Mouse (Mus musculus): Measurements from ENCODE around the gene Spi1. TPM values are rescaled to one million over a fixed set of nuclear protein-coding genes. Genes with fewer than 3 reads are reported as not detected.

Spi1 gene
- total RNA-seq, 1 experiment = 0.31 TPM

GRCm38 (mm10) chr2:91128761-91129160, 46.6 kb downstream of the Spi1 start:
- DNase-seq (ENCODE audit: low read depth, low spot score) = no peak
- in situ Hi-C loops (cut with MboI; ENCODE audit: low sequenced_read_pairs in 2 of 2, unreplicated experiment in 2 of 2) = no loop called here
- Histone ChIP-seq H3K4me3 (ENCODE audit: insufficient read depth in 1 of 2, low read depth in 1 of 2, low read length in 2 of 2, poor library complexity in 1 of 2, severe bottlenecking in 1 of 2) (no peak overlapping the region), H3K9ac (ENCODE audit: insufficient read depth, low read depth, low read length, poor library complexity, severe bottlenecking) (no peak overlapping the region), H3K9me3 (ENCODE audit: control insufficient read depth, insufficient read depth, low read depth, low read length) (no peaks in the 10 kb centered on the region), H3K27ac (ENCODE audit: insufficient read depth, low read depth, low read length, poor library complexity, severe bottlenecking) (no peak overlapping the region), H3K4me1 (ENCODE audit: control insufficient read depth in 2 of 2, insufficient read depth in 2 of 2, low read length in 2 of 2, poor library complexity in 1 of 2) (peaks cover 0 to 4% of the 10 kb centered on the region in 2 experiments; a peak in 1 of 4 replicates), H3K36me3 (ENCODE audit: control insufficient read depth, insufficient read depth, low read length, poor library complexity, severe bottlenecking) (no peaks in the 10 kb centered on the region)
- no peak for TF ChIP-seq ZC3H11A (IDR thresholded peaks at IDR 0.05; ENCODE audit: borderline replicate concordance, low read depth, low read length)
- peak; percentile 87 for TF ChIP-seq MAFK (IDR thresholded peaks at IDR 0.05; ENCODE audit: insufficient read depth, low read depth, low read length)

- H3K36me3 ChIP-seq (ENCODE audit: control insufficient read depth, insufficient read depth, low read length, poor library complexity, severe bottlenecking) = no peaks in the 10 kb centered on the region
- in situ Hi-C loops (cut with MboI; ENCODE audit: low sequenced_read_pairs in 2 of 2, unreplicated experiment in 2 of 2) = no loop called here
- TF ChIP-seq CHD2 (IDR thresholded peaks at IDR 0.05; ENCODE audit: low read depth, low read length) (no peak), ZNF384 (IDR thresholded peaks at IDR 0.05; ENCODE audit: low read depth, low read length) (no peak), HCFC1 (IDR thresholded peaks at IDR 0.05; ENCODE audit: borderline replicate concordance, insufficient read depth, low read length) (no peak), MAFK (IDR thresholded peaks at IDR 0.05; ENCODE audit: insufficient read depth, low read depth, low read length) (no peak), ZC3H11A (IDR thresholded peaks at IDR 0.05; ENCODE audit: borderline replicate concordance, low read depth, low read length) (no peak)
- H3K4me3 ChIP-seq (ENCODE audit: insufficient read depth in 1 of 2, low read depth in 1 of 2, low read length in 2 of 2, poor library complexity in 1 of 2, severe bottlenecking in 1 of 2) = no peak overlapping the region
- no peaks in the 10 kb centered on the region for H3K9me3 ChIP-seq (ENCODE audit: control insufficient read depth, insufficient read depth, low read depth, low read length)
- H3K27ac ChIP-seq (ENCODE audit: insufficient read depth, low read depth, low read length, poor library complexity, severe bottlenecking) = no peak overlapping the region
- H3K4me1 ChIP-seq (ENCODE audit: control insufficient read depth in 2 of 2, insufficient read depth in 2 of 2, low read length in 2 of 2, poor library complexity in 1 of 2) = peaks cover 0 to 4% of the 10 kb centered on the region in 2 experiments; a peak in 1 of 4 replicates
- no peak overlapping the region for H3K9ac ChIP-seq (ENCODE audit: insufficient read depth, low read depth, low read length, poor library complexity, severe bottlenecking)
- no peak for DNase-seq (ENCODE audit: low read depth, low spot score)
These were observed 47.9 kb downstream of the Spi1 start for GRCm38 (mm10) chr2:91130126-91130525.

GRCm38 (mm10) chr2:91131251-91131650, 49.1 kb downstream of the Spi1 start:
- Histone ChIP-seq H3K27ac (ENCODE audit: insufficient read depth, low read depth, low read length, poor library complexity, severe bottlenecking) (no peak overlapping the region), H3K4me3 (ENCODE audit: insufficient read depth in 1 of 2, low read depth in 1 of 2, low read length in 2 of 2, poor library complexity in 1 of 2, severe bottlenecking in 1 of 2) (no peak overlapping the region), H3K36me3 (ENCODE audit: control insufficient read depth, insufficient read depth, low read length, poor library complexity, severe bottlenecking) (no peaks in the 10 kb centered on the region), H3K9me3 (ENCODE audit: control insufficient read depth, insufficient read depth, low read depth, low read length) (no peaks in the 10 kb centered on the region), H3K4me1 (ENCODE audit: control insufficient read depth in 2 of 2, insufficient read depth in 2 of 2, low read length in 2 of 2, poor library complexity in 1 of 2) (peaks cover 0 to 4% of the 10 kb centered on the region in 2 experiments; a peak in 1 of 4 replicates), H3K9ac (ENCODE audit: insufficient read depth, low read depth, low read length, poor library complexity, severe bottlenecking) (no peak overlapping the region)
- no peak for DNase-seq (ENCODE audit: low read depth, low spot score)
- no peak for TF ChIP-seq MAFK (IDR thresholded peaks at IDR 0.05; ENCODE audit: insufficient read depth, low read depth, low read length)
- no peak for TF ChIP-seq ZC3H11A (IDR thresholded peaks at IDR 0.05; ENCODE audit: borderline replicate concordance, low read depth, low read length)
- TF ChIP-seq CHD2 (IDR thresholded peaks at IDR 0.05; ENCODE audit: low read depth, low read length) = no peak
- TF ChIP-seq HCFC1 (IDR thresholded peaks at IDR 0.05; ENCODE audit: borderline replicate concordance, insufficient read depth, low read length) = no peak
- no peak for TF ChIP-seq ZNF384 (IDR thresholded peaks at IDR 0.05; ENCODE audit: low read depth, low read length)
- in situ Hi-C loops (cut with MboI; ENCODE audit: low sequenced_read_pairs in 2 of 2, unreplicated experiment in 2 of 2) = no loop called here

- H3K36me3 ChIP-seq (ENCODE audit: control insufficient read depth, insufficient read depth, low read length, poor library complexity, severe bottlenecking) = no peaks in the 10 kb centered on the region
- H3K9ac ChIP-seq (ENCODE audit: insufficient read depth, low read depth, low read length, poor library complexity, severe bottlenecking) = no peak overlapping the region
- no peak overlapping the region for H3K27ac ChIP-seq (ENCODE audit: insufficient read depth, low read depth, low read length, poor library complexity, severe bottlenecking)
- in situ Hi-C loops (cut with MboI; ENCODE audit: low sequenced_read_pairs in 2 of 2, unreplicated experiment in 2 of 2) = no loop called here
- DNase-seq (ENCODE audit: low read depth, low spot score) = no peak
- H3K4me3 ChIP-seq (ENCODE audit: insufficient read depth in 1 of 2, low read depth in 1 of 2, low read length in 2 of 2, poor library complexity in 1 of 2, severe bottlenecking in 1 of 2) = no peak overlapping the region
- TF ChIP-seq HCFC1 (IDR thresholded peaks at IDR 0.05; ENCODE audit: borderline replicate concordance, insufficient read depth, low read length) = no peak
- no peak for TF ChIP-seq ZNF384 (IDR thresholded peaks at IDR 0.05; ENCODE audit: low read depth, low read length)
- TF ChIP-seq CHD2 (IDR thresholded peaks at IDR 0.05; ENCODE audit: low read depth, low read length) = no peak
- no peak for TF ChIP-seq MAFK (IDR thresholded peaks at IDR 0.05; ENCODE audit: insufficient read depth, low read depth, low read length)
- no peak for TF ChIP-seq ZC3H11A (IDR thresholded peaks at IDR 0.05; ENCODE audit: borderline replicate concordance, low read depth, low read length)
- H3K4me1 ChIP-seq (ENCODE audit: control insufficient read depth in 2 of 2, insufficient read depth in 2 of 2, low read length in 2 of 2, poor library complexity in 1 of 2) = peaks cover 0 to 4% of the 10 kb centered on the region in 2 experiments; a peak in 1 of 4 replicates
- no peaks in the 10 kb centered on the region for H3K9me3 ChIP-seq (ENCODE audit: control insufficient read depth, insufficient read depth, low read depth, low read length)
These were observed 49.8 kb downstream of the Spi1 start for GRCm38 (mm10) chr2:91132035-91132434.

All from ES-E14 (cell line).